Mouse (Mus musculus) limb, embryonic 12.5 days (tissue): ENCODE measurements around the gene Batf3. TPM values are rescaled to one million over a fixed set of nuclear protein-coding genes. Genes with fewer than 3 reads are reported as not detected.
"Not testable (repeated sequence)": the region's sequence is repeated elsewhere in the genome, so short reads cannot be mapped to it uniquely, and the experiment has no call there.

ENCODE experiments used
- ATAC-seq: fragments of 200-750 bp; cut with Nextera tagmentation; 2 replicates; pipeline ENCODE4 v1.8.0; 2017; ENCODE audit warnings: low read depth, moderate TSS enrichment; ENCODE audit not compliant: insufficient number of reproducible peaks, insufficient read depth, low FRiP score, low TSS enrichment
- H3K27ac ChIP-seq: fragments of 300-500 bp; sonication (generic); 2 replicates; pipeline ENCODE4 v1.5.1; 2016; ENCODE audit warnings: mild to moderate bottlenecking, moderate library complexity
- H3K27me3 ChIP-seq: fragments of 300-500 bp; sonication (generic); 2 replicates; pipeline ENCODE4 v1.6.1; 2016; ENCODE audit warnings: mild to moderate bottlenecking, moderate library complexity
- H3K36me3 ChIP-seq: fragments of 300-500 bp; sonication (generic); 2 replicates; pipeline ENCODE4 v1.6.1; 2016; ENCODE audit warnings: mild to moderate bottlenecking, moderate library complexity
- H3K4me1 ChIP-seq: fragments of 300-500 bp; sonication (generic); replicated peaks from 2 replicates; pipeline ENCODE4 v1.6.1; 2016
- H3K4me2 ChIP-seq: fragments of 300-500 bp; sonication (generic); 2 replicates; pipeline ENCODE4 v1.6.1; 2016; ENCODE audit warnings: mild to moderate bottlenecking, moderate library complexity
- H3K4me3 ChIP-seq: fragments of 300-500 bp; sonication (generic); replicated peaks from 2 replicates; pipeline ENCODE4 v1.5.1; 2016; ENCODE audit warnings: mild to moderate bottlenecking
- H3K9ac ChIP-seq: fragments of 300-500 bp; sonication (generic); replicated peaks from 2 replicates; pipeline ENCODE4 v1.6.1; 2016; ENCODE audit warnings: mild to moderate bottlenecking, moderate library complexity
- H3K9me3 ChIP-seq: fragments of 300-500 bp; sonication (generic); 2 replicates; pipeline ENCODE4 v1.6.1; 2016; ENCODE audit warnings: mild to moderate bottlenecking, moderate library complexity
- WGBS: fragments of 180-500 bp; shearing (Covaris S2); methylation state at CpG from one replicate; pipeline ENCODE4 v1.1.7; 2016; 5-methylcytosine and 5-hydroxymethylcytosine counted together
- polyA plus RNA-seq: library from polyadenylated mRNA; unstranded; fragments of >200 nt; fragmentation: Nextera tagmentation; extraction: Ambion mirVana; gene quantifications from 2 replicates; pipeline ENCODE4 v1.2.1, GENCODE M21; 2016

Batf3 gene
- polyA plus RNA-seq, 1 experiment from 2014 or later = 11.0 TPM

DNA sequence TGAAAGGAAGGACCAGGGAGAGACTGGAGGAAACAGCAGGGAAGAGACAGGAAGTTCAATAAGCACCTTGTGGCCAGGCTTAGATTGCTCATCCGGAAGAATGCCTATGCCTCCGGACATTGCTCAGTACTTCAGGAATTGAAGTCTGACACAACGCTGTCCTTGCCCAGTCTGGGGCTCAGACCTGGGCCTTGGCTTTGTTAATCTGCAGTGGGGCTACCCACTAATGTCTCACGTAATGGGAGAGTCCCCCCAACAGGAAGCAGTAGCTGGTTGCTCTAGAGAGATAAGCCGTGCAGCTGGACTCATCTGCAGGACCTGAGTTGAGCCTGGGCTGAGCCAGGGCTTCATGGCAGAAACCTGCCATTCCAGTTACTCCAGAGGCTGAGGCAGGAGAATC is 35.3 kb downstream of the Batf3 start:
- no peaks in the 10 kb centered on the region for H3K36me3 ChIP-seq
- no peaks in the 10 kb centered on the region for H3K4me1 ChIP-seq
- no peak overlapping the region for H3K27ac ChIP-seq
- H3K4me3 ChIP-seq = no peak overlapping the region
- H3K27me3 ChIP-seq = no peaks in the 10 kb centered on the region
- 84% methylated on average over 5 of the region's 5 CpGs for WGBS
- H3K9me3 ChIP-seq = 0 out of 2 replicates have a peak, but pooled peaks cover 3% of the 10 kb centered on the region
- no peak overlapping the region for H3K9ac ChIP-seq
- no peak overlapping the region for H3K4me2 ChIP-seq
- ATAC-seq = no peak

DNA sequence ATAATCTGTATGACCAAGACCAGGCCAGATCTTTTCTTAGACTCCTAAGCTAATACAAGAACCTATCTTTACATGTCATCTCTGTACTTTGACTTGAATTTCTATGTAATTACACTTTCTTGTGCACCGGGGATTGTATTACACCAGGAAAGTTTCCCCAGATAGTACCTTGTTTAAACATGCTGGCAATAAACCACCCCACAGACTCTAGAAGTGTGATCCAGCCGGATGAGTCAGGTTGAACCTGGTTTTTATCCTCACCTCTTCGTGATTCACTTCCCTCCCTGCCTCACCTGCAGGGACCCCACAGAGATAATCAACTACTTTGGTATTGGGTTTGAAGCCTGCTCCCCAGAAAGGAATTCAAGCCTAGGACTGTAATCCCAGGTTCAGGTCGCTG is 37.8 kb downstream of the Batf3 start:
- no peak for ATAC-seq
- Histone ChIP-seq H3K27me3 (no peaks in the 10 kb centered on the region), H3K9ac (no peak overlapping the region)

DNA sequence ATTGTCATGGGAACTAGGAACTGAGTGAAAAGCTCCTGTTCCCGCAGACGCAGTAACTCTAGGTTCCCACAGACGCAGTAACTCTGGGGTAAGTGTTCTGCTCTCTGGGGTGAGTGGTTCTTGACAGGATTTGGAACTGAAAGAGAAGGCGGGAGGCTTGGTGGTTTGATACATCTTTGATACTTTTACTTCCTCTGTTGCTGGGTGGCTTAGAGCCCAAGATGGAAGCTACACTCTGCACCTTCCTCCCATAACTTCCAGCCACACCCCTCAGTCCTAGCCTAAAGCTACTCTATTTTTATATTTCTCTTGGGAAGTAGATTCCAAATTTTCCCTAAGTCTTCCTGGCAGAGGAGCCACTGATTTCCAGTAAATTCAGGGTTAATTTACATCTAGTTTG is 40.8 kb downstream of the Batf3 start:
- no peak overlapping the region for H3K4me3 ChIP-seq
- H3K9me3 ChIP-seq = no peaks in the 10 kb centered on the region
- no peak overlapping the region for H3K9ac ChIP-seq
- no peak overlapping the region for H3K4me2 ChIP-seq
- no peak for ATAC-seq
- no peak overlapping the region for H3K27ac ChIP-seq
- no peaks in the 10 kb centered on the region for H3K36me3 ChIP-seq
- no peaks in the 10 kb centered on the region for H3K4me1 ChIP-seq
- WGBS = 90% methylated on average over 4 of the region's 4 CpGs
- H3K27me3 ChIP-seq = no peaks in the 10 kb centered on the region

More for the DNA sequence above, 37.8 kb downstream of the Batf3 start:
- Histone ChIP-seq H3K27ac (no peak overlapping the region), H3K9me3 (no peaks in the 10 kb centered on the region), H3K4me1 (no peaks in the 10 kb centered on the region), H3K36me3 (no peaks in the 10 kb centered on the region), H3K4me2 (no peak overlapping the region), H3K4me3 (no peak overlapping the region)
- 48% methylated on average over 4 of the region's 4 CpGs for WGBS

DNA sequence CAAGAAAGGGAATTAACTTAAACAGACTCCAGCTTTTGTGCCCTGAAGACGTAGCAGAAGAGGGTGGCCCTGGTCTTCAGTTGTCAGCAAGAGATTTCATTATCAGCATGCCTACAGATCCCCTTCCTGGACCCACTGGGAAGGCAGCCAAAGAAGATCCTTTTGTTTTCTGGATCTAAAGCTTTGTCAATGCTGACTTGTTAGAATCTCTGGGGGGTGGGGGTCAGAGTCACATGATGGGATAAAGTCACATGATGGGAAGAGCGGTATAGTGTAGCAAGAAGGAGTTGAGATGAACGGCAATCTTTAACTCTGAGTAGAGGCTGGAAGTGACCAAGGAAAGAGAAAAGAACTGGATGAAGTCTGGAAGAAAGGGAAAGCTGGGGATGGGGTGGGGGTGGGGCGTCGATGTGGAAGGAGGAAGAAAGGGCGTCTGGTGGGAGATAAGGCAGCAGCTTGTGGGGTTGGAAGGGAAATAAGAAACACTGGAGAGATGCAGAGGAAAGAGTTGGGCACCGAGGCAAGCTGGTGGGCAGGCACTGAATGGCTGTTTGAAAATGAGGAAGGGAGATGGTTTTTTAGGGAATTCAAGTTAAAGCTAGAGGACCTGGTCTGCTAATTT is 41.3 kb downstream of the Batf3 start:
- ATAC-seq = no peak
- H3K36me3 ChIP-seq = no peaks in the 10 kb centered on the region
- no peak overlapping the region for H3K4me2 ChIP-seq
- WGBS = 73% methylated on average over 7 of the region's 7 CpGs
- no peaks in the 10 kb centered on the region for H3K4me1 ChIP-seq
- H3K9ac ChIP-seq = no peak overlapping the region
- no peaks in the 10 kb centered on the region for H3K27me3 ChIP-seq
- H3K9me3 ChIP-seq = no peaks in the 10 kb centered on the region
- no peak overlapping the region for H3K4me3 ChIP-seq
- H3K27ac ChIP-seq = no peak overlapping the region

DNA sequence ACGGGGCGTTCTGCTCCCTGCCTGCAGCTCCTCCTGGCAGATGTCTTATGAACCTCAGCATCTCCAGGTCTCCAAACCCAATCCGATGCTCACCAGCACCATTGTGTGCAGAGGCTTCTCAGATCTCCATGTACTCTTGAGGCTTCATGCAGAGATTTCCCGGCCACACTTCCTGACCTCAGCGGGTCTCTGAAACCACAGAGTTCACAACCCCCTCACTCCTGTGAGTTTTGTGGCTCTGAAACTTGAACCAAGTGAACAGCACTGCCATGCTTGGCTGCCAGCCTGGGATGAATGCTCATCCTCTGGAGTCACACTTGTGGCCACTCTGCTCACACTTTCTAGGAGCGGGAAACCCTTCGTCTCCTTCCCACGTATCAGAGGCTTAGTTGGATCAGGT is 43.3 kb downstream of the Batf3 start:
- 80% methylated on average over 8 of the region's 8 CpGs for WGBS
- no peak for ATAC-seq
- H3K4me1 ChIP-seq = no peaks in the 10 kb centered on the region
- no peaks in the 10 kb centered on the region for H3K9me3 ChIP-seq
- no peak overlapping the region for H3K4me2 ChIP-seq
- H3K27me3 ChIP-seq = no peaks in the 10 kb centered on the region
- H3K9ac ChIP-seq = no peak overlapping the region
- H3K27ac ChIP-seq = no peak overlapping the region
- H3K36me3 ChIP-seq = no peaks in the 10 kb centered on the region
- H3K4me3 ChIP-seq = no peak overlapping the region

DNA sequence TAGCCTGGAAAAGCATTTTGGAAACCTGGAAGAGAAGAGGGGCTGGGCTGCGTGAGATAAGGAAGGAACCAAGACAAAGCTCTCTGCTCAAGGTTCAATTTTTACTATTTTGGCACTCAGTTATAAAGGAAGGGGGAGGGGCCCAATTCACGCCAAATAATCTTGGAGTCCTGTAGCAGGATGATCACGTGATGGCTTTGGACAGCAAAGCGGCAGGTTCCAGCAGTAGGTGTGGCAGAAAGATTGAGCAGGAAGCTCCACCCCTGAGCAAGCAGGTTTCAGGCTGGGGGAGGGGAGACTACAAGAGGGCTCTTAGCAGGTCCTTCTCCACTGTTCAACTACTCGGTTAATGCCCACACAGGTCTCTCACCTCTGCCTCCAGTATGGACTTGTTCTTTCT is 51.8 kb downstream of the Batf3 start:
- not testable (repeated sequence) for H3K9ac ChIP-seq, H3K36me3 ChIP-seq, H3K4me2 ChIP-seq, ATAC-seq, H3K27me3 ChIP-seq, H3K4me3 ChIP-seq, H3K9me3 ChIP-seq, H3K4me1 ChIP-seq, H3K27ac ChIP-seq
- WGBS = 87% methylated on average over 5 of the region's 5 CpGs

DNA sequence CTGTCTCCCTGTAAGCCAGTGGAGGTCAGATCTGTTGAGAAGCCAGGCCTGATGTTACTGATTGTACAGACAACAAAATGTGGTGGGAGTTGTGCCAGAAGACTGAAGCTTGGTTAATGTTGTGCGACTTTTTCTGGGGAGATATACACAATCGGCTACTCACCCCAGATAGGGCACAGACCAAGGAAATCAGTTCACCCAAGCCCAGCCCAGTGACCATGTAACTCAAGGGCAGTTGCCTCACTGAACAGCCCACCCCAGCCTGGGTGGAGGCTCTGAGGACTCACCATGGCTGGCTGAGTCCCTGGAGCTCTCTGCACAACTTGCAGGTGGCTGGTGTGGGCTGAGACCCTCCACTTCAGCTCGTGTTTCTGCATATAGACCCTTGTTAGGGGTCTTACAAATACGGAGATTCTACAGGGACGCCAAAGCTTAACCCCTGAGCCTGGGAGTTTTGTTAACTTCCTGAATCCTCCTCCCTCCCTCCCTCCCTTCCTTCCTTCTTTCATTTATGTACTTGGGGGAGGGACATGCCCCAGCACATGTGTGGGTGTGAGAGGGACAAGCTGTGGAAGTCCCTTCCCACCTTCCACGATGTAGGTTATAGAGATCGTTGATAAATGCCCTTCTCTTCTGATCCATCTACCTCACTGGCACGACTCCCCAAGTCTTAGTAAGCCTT is 53.4 kb downstream of the Batf3 start:
- Histone ChIP-seq H3K27me3 (no peaks in the 10 kb centered on the region), H3K9me3 (peaks cover under 1% of the 10 kb centered on the region; the same call in 1 of the 2 replicates), H3K36me3 (no peaks in the 10 kb centered on the region), H3K4me2 (no peak overlapping the region), H3K4me1 (no peaks in the 10 kb centered on the region), H3K9ac (no peak overlapping the region), H3K27ac (no peak overlapping the region), H3K4me3 (no peak overlapping the region)
- ATAC-seq = no peak
- 78% methylated on average over 8 of the region's 8 CpGs for WGBS

DNA sequence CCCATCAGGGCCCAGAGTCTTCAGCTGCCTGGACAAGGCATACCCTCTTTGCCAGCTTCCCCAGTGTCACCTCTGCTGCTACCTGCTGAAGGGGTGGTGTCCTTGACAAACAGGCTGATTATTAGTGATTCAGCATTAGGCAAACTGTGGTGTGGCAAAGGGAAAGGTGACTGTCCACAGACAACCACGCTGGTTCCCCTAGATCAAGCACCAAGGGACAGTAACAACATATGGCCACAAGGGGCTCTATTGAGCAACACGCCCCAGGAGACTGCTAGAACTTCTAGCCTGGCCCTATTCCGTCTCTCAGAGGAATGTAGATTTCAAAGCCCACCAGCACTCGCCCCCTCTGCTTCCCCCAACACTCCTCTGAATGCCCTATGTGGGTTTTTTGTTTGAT is 55.4 kb downstream of the Batf3 start:
- no peaks in the 10 kb centered on the region for H3K36me3 ChIP-seq
- H3K4me1 ChIP-seq = no peaks in the 10 kb centered on the region
- no peaks in the 10 kb centered on the region for H3K27me3 ChIP-seq
- 15% methylated on average over 4 of the region's 4 CpGs for WGBS
- H3K9ac ChIP-seq = no peak overlapping the region
- H3K9me3 ChIP-seq = peaks cover 17% of the 10 kb centered on the region
- H3K27ac ChIP-seq = no peak overlapping the region
- no peak overlapping the region for H3K4me3 ChIP-seq
- H3K4me2 ChIP-seq = no peak overlapping the region
- no peak for ATAC-seq

DNA sequence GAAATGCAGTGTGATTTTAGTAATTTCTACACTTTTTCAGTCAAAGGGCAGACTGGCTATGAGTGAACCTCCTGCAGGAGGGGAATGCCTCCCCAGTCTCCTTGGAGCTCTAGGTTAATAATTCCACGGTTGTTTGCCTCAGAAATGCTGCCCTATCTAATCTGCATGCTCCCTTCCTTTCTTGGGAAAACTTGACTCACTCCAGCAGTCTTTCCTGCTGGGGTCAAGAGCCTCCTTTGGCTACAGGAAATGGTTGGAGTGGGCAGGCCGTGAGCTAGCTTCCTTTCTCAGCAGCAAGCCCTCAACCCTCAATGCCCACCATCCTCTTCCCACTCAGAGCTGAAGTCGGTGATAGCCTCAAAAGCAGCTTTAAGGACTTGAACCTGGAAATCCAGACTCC is 56.7 kb downstream of the Batf3 start:
- Histone ChIP-seq H3K27me3 (no peaks in the 10 kb centered on the region), H3K4me3 (no peak overlapping the region), H3K9me3 (peaks cover 19% of the 10 kb centered on the region), H3K4me2 (no peak overlapping the region), H3K27ac (no peak overlapping the region), H3K9ac (no peak overlapping the region), H3K36me3 (no peaks in the 10 kb centered on the region), H3K4me1 (no peaks in the 10 kb centered on the region)
- ATAC-seq = no peak
- 31% methylated on average over 3 of the region's 3 CpGs for WGBS

Other genes with a start within 250 kb of the Batf3 start
- gene Rps6kc1, start 186.1 kb upstream of the Batf3 start, polyA plus RNA-seq = 17.8 and 20.6 TPM in 2 replicates
- 60.6 and 61.7 TPM in 2 replicates for gene Angel2, start 172.7 kb upstream of the Batf3 start, polyA plus RNA-seq
- 81.8 and 82.0 TPM in 2 replicates for gene Vash2, start 118.6 kb upstream of the Batf3 start, polyA plus RNA-seq
- gene Flvcr1, start 71.7 kb upstream of the Batf3 start, polyA plus RNA-seq = 7.3 and 8.4 TPM in 2 replicates
- 0.59 TPM in 1 of 2 replicates, not detected in the other for gene Spata45, start 61.2 kb upstream of the Batf3 start, polyA plus RNA-seq
- gene Tatdn3, start 34.9 kb upstream of the Batf3 start, polyA plus RNA-seq = 16.2 TPM in 2 replicates
- 31.3 and 33.2 TPM in 2 replicates for gene Nsl1, start 34.8 kb upstream of the Batf3 start, polyA plus RNA-seq
- not detected in 2 replicates for gene Fam71a, start 67.0 kb downstream of the Batf3 start, polyA plus RNA-seq
- gene Atf3, start 120.2 kb downstream of the Batf3 start, polyA plus RNA-seq = 1.9 and 2.9 TPM in 2 replicates
- 73.0 and 77.6 TPM in 2 replicates for gene Nenf, start 220.3 kb downstream of the Batf3 start, polyA plus RNA-seq
- 22.8 and 23.8 TPM in 2 replicates for gene Tmem206, start 228.1 kb downstream of the Batf3 start, polyA plus RNA-seq